Mouse (Mus musculus) T-cell, adult 66 days (primary cell): Measurements from ENCODE around the gene Ints13. TPM values are rescaled to one million over a fixed set of nuclear protein-coding genes. Genes with fewer than 3 reads are reported as not detected.

Experiments used
- total RNA-seq, 2 experiments: library from RNA; stranded (reverse); gene quantifications; 3 replicates in 1 of 2; 4 replicates in 1 of 2; pipeline ENCODE4 v1.2.4; 2023

Gene Ints13
- total RNA-seq: 10 to 100 TPM; 65.7 to 78.3 TPM

DNA sequence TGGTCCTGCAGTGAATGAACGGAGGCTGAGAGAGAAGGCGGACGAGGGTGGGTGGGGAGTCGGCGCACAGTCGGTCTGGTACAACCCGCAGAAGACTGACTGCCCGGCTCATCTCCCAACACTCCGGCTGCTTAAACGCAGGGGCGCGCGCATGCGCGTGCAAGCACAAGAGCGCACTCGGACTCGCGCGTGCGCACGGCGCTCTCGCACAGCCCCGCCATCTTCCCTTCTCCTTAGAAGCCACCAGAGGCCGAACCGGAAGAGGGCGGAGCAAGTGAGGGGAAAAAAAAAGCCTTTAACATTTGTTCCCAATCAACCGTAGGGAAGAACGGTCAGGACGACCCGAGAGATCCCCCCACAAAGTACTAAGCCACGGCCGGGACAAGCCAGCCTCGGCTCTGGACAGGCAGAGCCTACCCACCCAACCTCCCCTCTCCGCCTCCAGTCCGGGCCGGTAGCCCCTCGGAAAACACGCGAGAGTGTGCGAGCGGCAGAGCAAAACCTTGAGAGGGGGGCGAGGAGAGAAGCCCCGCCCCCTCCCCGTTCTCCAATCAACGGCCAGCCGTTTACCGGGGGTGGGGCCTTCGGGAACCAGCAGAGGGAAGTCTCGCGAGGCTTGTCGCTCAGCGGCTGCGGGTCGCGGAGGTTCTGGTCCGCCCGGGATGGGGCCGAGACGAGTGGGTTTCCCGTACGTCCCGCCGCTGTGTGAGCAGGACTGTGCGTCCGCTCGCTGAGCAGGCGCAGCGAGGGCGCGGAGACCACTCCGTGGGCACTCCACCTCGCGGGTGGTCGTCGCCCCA, at the start of gene Ints13:
Gene Ints13, minus strand, starts transcription at position 526 of the 800 bp plus-strand sequence.

GRCm38 (mm10) chr6:146576903-146577302, 732 bp downstream of the Ints13 start, which contains the start of gene Fgfr1op2:
Fgfr1op2 (plus strand) TSS chr6:146577203.

DNA sequence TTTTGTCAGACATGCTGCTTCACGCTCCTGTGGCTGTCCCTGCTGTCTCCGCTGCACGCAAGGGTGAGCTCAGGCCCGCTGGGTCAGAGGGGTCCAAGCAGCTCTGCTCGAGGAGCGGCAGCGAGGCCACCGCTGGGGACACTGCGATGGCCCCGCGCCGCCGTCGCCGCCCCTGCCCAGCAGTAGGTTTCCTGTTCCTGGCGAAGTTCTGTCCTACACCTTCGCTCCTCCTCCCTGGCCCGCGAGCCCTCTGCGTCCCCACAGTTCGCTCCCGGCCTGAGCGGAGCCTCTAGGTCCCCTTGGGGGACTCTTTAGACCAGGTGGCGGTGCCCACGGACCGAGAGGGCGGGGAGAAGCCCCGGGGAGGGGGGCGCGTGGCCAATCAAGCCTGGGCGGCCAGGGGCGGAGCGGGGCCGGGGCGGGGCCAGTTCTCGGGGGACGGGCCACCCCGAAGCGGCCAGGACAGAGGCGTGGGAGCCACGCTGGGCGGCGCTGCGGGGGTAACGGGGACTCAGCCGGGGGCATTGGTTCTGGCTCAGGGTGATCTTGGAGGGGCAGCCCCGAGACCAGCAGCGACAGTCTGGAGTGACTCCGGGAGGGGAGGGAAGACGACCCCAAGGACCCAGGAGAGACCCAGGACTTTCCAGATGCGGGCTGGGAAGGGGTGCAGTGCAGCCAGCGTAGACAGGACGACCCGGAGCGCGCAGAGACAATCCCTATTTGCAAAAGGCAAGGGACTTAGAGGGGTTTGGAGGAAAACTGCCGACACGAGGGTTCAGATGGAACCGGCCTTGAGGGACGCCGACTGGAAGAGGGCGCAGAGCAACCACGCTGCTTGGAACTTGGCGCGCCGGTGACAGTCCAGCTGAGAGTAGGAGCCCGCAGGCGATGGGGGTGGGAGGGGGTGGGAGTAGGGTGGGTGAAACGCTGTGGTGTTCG, 75.5 kb downstream of the Ints13 start, which contains the start of gene Itpr2:
Gene Itpr2, minus strand, starts transcription at position 358 of the 939 bp plus-strand sequence.

Other genes starting within 250 kb of the Ints13 start
- 100 to 1,000 TPM; 206 to 209 TPM for gene Itpr2, start 75.6 kb downstream of the Ints13 start, total RNA-seq
- 10 to 100 TPM; 91.3 to 98.8 TPM for gene Fgfr1op2, start 632 bp downstream of the Ints13 start, total RNA-seq
- gene Med21, start 64.7 kb upstream of the Ints13 start, total RNA-seq: 10 to 100 TPM; 34.8 to 46.2 TPM
- 1 to 10 TPM; 7.0 to 8.9 TPM for gene Tm7sf3, start 65.0 kb upstream of the Ints13 start, total RNA-seq
- gene Stk38l, start 147.2 kb upstream of the Ints13 start, total RNA-seq: 10 to 100 TPM; 14.8 to 18.2 TPM
- 1 to 10 TPM in 1 of 2 experiments, under 1 TPM in 1; 0.39 to 1.3 TPM for gene Arntl2, start 218.2 kb upstream of the Ints13 start, total RNA-seq